Mouse (Mus musculus) MEL (cell line): ENCODE data around the gene Meiob. TPM values are rescaled to one million over a fixed set of nuclear protein-coding genes. Genes with fewer than 3 reads are reported as not detected.

Source experiments
- DNase-seq: peaks from one replicate; pipeline ENCODE4 v3.0.0; 2011; ENCODE audit warnings: low read depth, low spot score
- H3K27ac ChIP-seq: 2 replicates; pipeline ENCODE4 v1.5.1; 2012; ENCODE audit warnings: low read depth, mild to moderate bottlenecking, control low read depth, low read length, moderate library complexity; ENCODE audit not compliant: control insufficient read depth
- H3K27me3 ChIP-seq, 2 experiments: fragments of 150-350 bp in 1 of 2; sonication (generic) in 1 of 2; 2 replicates each; pipeline ENCODE4 v1.6.1; 2012; ENCODE audit warnings: low read length in 2 of 2, mild to moderate bottlenecking in 2 of 2, improper control_type of control experiment in 1 of 2, moderate library complexity in 1 of 2; ENCODE audit not compliant: insufficient read depth in 2 of 2, control insufficient read depth in 1 of 2
- H3K36me3 ChIP-seq, 2 experiments: 2 replicates each; pipeline ENCODE4 v1.6.1; 2012 to 2014; ENCODE audit warnings: low read length in 2 of 2, improper control_type of control experiment in 1 of 2, inconsistent platforms in 1 of 2, mild to moderate bottlenecking in 1 of 2; ENCODE audit not compliant: insufficient read depth in 2 of 2, control insufficient read depth in 1 of 2
- H3K4me1 ChIP-seq, 2 experiments: fragments of 150-350 bp in 1 of 2; sonication (generic) in 1 of 2; 2 replicates each; pipeline ENCODE4 v1.6.1; 2012; ENCODE audit warnings: low read length in 2 of 2, improper control_type of control experiment in 1 of 2, mild to moderate bottlenecking in 1 of 2; ENCODE audit not compliant: insufficient read depth in 2 of 2, control insufficient read depth in 1 of 2
- H3K4me3 ChIP-seq, 2 experiments: fragments of 150-350 bp in 1 of 2; sonication (generic) in 1 of 2; 2 replicates each; pipeline ENCODE4 v1.5.1; 2012; ENCODE audit warnings: low read depth in 2 of 2, low read length in 2 of 2, mild to moderate bottlenecking in 2 of 2, moderate library complexity in 2 of 2, control low read depth in 1 of 2, improper control_type of control experiment in 1 of 2; ENCODE audit not compliant: control insufficient read depth in 1 of 2, insufficient read depth in 1 of 2
- H3K79me2 ChIP-seq: 2 replicates; pipeline ENCODE4 v1.6.1; 2012; ENCODE audit warnings: mild to moderate bottlenecking, low read length, moderate library complexity; ENCODE audit not compliant: control insufficient read depth, poor library complexity, insufficient read depth
- H3K9ac ChIP-seq: 2 replicates; pipeline ENCODE4 v1.6.1; 2012; ENCODE audit warnings: low read depth, mild to moderate bottlenecking, control low read depth, low read length, moderate library complexity; ENCODE audit not compliant: control insufficient read depth, poor library complexity, severe bottlenecking
- H3K9me3 ChIP-seq: fragments of 150-350 bp; sonication (generic); replicated peaks from 2 replicates; pipeline ENCODE4 v1.6.1; 2012; ENCODE audit warnings: mild to moderate bottlenecking, low read length, improper control_type of control experiment, moderate library complexity; ENCODE audit not compliant: insufficient read depth
- BHLHE40 ChIP-seq: IDR thresholded peaks from 2 replicates; pipeline ENCODE4 v1.6.1; 2012; ENCODE audit warnings: low read depth, mild to moderate bottlenecking, inconsistent platforms, low read length, improper control_type of control experiment, borderline replicate concordance
- CHD1 ChIP-seq: IDR thresholded peaks from 2 replicates; pipeline ENCODE4 v1.6.1; 2012; ENCODE audit warnings: low read depth, mild to moderate bottlenecking, inconsistent platforms, low read length, improper control_type of control experiment
- CHD2 ChIP-seq: IDR thresholded peaks from 2 replicates; pipeline ENCODE4 v1.6.1; 2011; ENCODE audit warnings: low read length, improper control_type of control experiment
- CTCF ChIP-seq, 3 experiments: IDR thresholded peaks in 2 of 3; conservative IDR thresholded peaks in 1 of 3; 2 replicates each; pipeline ENCODE4 v1.5.1; 2011 to 2012; ENCODE audit warnings: low read length in 3 of 3, low read depth in 2 of 3, mild to moderate bottlenecking in 2 of 3, improper control_type of control experiment in 1 of 3, inconsistent platforms in 1 of 3, mixed read lengths in 1 of 3, moderate library complexity in 1 of 3; ENCODE audit not compliant: control insufficient read depth in 1 of 3, insufficient read depth in 1 of 3, poor library complexity in 1 of 3, severe bottlenecking in 1 of 3
- ELF1 ChIP-seq: IDR thresholded peaks from 2 replicates; pipeline ENCODE4 v1.6.1; 2014; ENCODE audit warnings: low read depth, mild to moderate bottlenecking, inconsistent platforms, low read length, improper control_type of control experiment, moderate library complexity
- EP300 ChIP-seq, 2 experiments: IDR thresholded peaks; 2 replicates each; pipeline ENCODE4 v1.6.1; 2011; ENCODE audit warnings: improper control_type of control experiment in 2 of 2, low read length in 2 of 2, low read depth in 1 of 2, mild to moderate bottlenecking in 1 of 2
- ETS1 ChIP-seq: IDR thresholded peaks from 2 replicates; pipeline ENCODE4 v1.6.1; 2012; ENCODE audit warnings: low read depth, mild to moderate bottlenecking, inconsistent platforms, low read length, improper control_type of control experiment, moderate library complexity
- GABPA ChIP-seq: IDR thresholded peaks from 2 replicates; pipeline ENCODE4 v1.6.1; 2012; ENCODE audit warnings: low read depth, mild to moderate bottlenecking, inconsistent platforms, low read length, improper control_type of control experiment, moderate library complexity
- GATA1 ChIP-seq: IDR thresholded peaks from 2 replicates; pipeline ENCODE4 v1.6.1; 2011; ENCODE audit warnings: low read depth, low read length, improper control_type of control experiment
- HCFC1 ChIP-seq: IDR thresholded peaks from 2 replicates; pipeline ENCODE4 v1.6.1; 2012; ENCODE audit warnings: low read depth, mild to moderate bottlenecking, inconsistent platforms, low read length, improper control_type of control experiment, moderate library complexity
- JUND ChIP-seq: IDR thresholded peaks from 2 replicates; pipeline ENCODE4 v1.6.1; 2011; ENCODE audit warnings: low read depth, mild to moderate bottlenecking, improper control_type of control experiment, low read length
- KAT2A ChIP-seq: conservative IDR thresholded peaks from 2 replicates; pipeline ENCODE4 v1.6.1; 2012; ENCODE audit warnings: low read depth, low read length, improper control_type of control experiment, inconsistent platforms
- MAFK ChIP-seq: IDR thresholded peaks from 2 replicates; pipeline ENCODE4 v1.6.1; 2011; ENCODE audit warnings: low read depth, mild to moderate bottlenecking, low read length, improper control_type of control experiment, borderline replicate concordance
- MAZ ChIP-seq: IDR thresholded peaks from 2 replicates; pipeline ENCODE4 v1.6.1; 2012; ENCODE audit warnings: low read depth, mild to moderate bottlenecking, inconsistent platforms, low read length, improper control_type of control experiment
- MXI1 ChIP-seq: IDR thresholded peaks from 2 replicates; pipeline ENCODE4 v1.6.1; 2011; ENCODE audit warnings: mild to moderate bottlenecking, low read depth, low read length, improper control_type of control experiment
- MYB ChIP-seq: IDR thresholded peaks from 2 replicates; pipeline ENCODE4 v1.6.1; 2011; ENCODE audit warnings: mild to moderate bottlenecking, low read depth, low read length, improper control_type of control experiment
- MYC ChIP-seq: IDR thresholded peaks from 2 replicates; pipeline ENCODE4 v1.6.1; 2011; ENCODE audit warnings: low read depth, mild to moderate bottlenecking, low read length, improper control_type of control experiment, moderate library complexity
- NRF1 ChIP-seq: IDR thresholded peaks from 2 replicates; pipeline ENCODE4 v1.6.1; 2014; ENCODE audit warnings: low read depth, mild to moderate bottlenecking, inconsistent platforms, low read length, improper control_type of control experiment, moderate library complexity; ENCODE audit not compliant: poor library complexity, insufficient read depth, severe bottlenecking
- POLR2A ChIP-seq, 2 experiments: IDR thresholded peaks; 2 replicates each; pipeline ENCODE4 v1.6.1; 2011 to 2012; ENCODE audit warnings: low read length in 2 of 2, mild to moderate bottlenecking in 2 of 2, control low read depth in 1 of 2, improper control_type of control experiment in 1 of 2, low read depth in 1 of 2, moderate library complexity in 1 of 2; ENCODE audit not compliant: control insufficient read depth in 1 of 2, insufficient read depth in 1 of 2, poor library complexity in 1 of 2
- POLR2AphosphoS2 ChIP-seq: IDR thresholded peaks from 2 replicates; pipeline ENCODE4 v1.6.1; 2011; ENCODE audit warnings: low read length, improper control_type of control experiment
- RAD21 ChIP-seq: IDR thresholded peaks from 2 replicates; pipeline ENCODE4 v1.6.1; 2011; ENCODE audit warnings: mild to moderate bottlenecking, low read depth, low read length, improper control_type of control experiment
- RCOR1 ChIP-seq: IDR thresholded peaks from 2 replicates; pipeline ENCODE4 v1.6.1; 2012; ENCODE audit warnings: low read depth, mild to moderate bottlenecking, inconsistent platforms, low read length, improper control_type of control experiment
- SIN3A ChIP-seq: IDR thresholded peaks from 2 replicates; pipeline ENCODE4 v1.6.1; 2012; ENCODE audit warnings: low read length, improper control_type of control experiment, inconsistent platforms
- TAL1 ChIP-seq: IDR thresholded peaks from 2 replicates; pipeline ENCODE4 v1.6.1; 2012; ENCODE audit warnings: mild to moderate bottlenecking, inconsistent platforms, low read length, moderate library complexity, mixed read lengths
- TBP ChIP-seq: IDR thresholded peaks from 2 replicates; pipeline ENCODE4 v1.8.0; 2011; ENCODE audit warnings: low read depth, low read length, improper control_type of control experiment
- USF2 ChIP-seq, 2 experiments: IDR thresholded peaks; 2 replicates each; pipeline ENCODE4 v1.6.1; 2011 to 2012; ENCODE audit warnings: improper control_type of control experiment in 2 of 2, low read length in 2 of 2, borderline replicate concordance in 1 of 2, inconsistent platforms in 1 of 2, low read depth in 1 of 2, mild to moderate bottlenecking in 1 of 2; ENCODE audit not compliant: insufficient read depth in 1 of 2
- ZC3H11A ChIP-seq: IDR thresholded peaks from 2 replicates; pipeline ENCODE4 v1.6.1; 2012; ENCODE audit warnings: low read depth, mild to moderate bottlenecking, inconsistent platforms, low read length, improper control_type of control experiment
- ZKSCAN1 ChIP-seq: IDR thresholded peaks from 2 replicates; pipeline ENCODE4 v1.6.1; 2012; ENCODE audit warnings: low read depth, mild to moderate bottlenecking, inconsistent platforms, low read length, improper control_type of control experiment, moderate library complexity
- ZMIZ1 ChIP-seq: IDR thresholded peaks from 2 replicates; pipeline ENCODE4 v1.6.1; 2012; ENCODE audit warnings: low read depth, mild to moderate bottlenecking, inconsistent platforms, low read length, improper control_type of control experiment, moderate library complexity
- ZNF384 ChIP-seq: IDR thresholded peaks from 2 replicates; pipeline ENCODE4 v1.6.1; 2012; ENCODE audit warnings: low read depth, mild to moderate bottlenecking, inconsistent platforms, low read length, improper control_type of control experiment
- polyA plus RNA-seq, 2 experiments: library from polyadenylated mRNA; stranded (reverse) in 1 of 2; unstranded in 1 of 2; fragments of >175 nt in 1 of 2; fragments of >200 nt in 1 of 2; gene quantifications; 2 replicates each; pipeline versions ENCODE4 v1.2.1 to v1.2.4; 2012; ENCODE audit warnings: low replicate concordance in 2 of 2, low read depth in 1 of 2; ENCODE audit not compliant: insufficient read length in 2 of 2, insufficient read depth in 1 of 2, missing spikeins in 1 of 2
- total RNA-seq: library from RNA; depleted of rRNA; stranded (reverse); fragments of 300-350 nt; gene quantifications from 2 replicates; pipeline ENCODE4 v1.2.3, GENCODE M21; 2012

The Meiob gene
- total and polyA plus RNA-seq, 3 experiments: 0.11 to 0.15 TPM; not detected in 1

DNA sequence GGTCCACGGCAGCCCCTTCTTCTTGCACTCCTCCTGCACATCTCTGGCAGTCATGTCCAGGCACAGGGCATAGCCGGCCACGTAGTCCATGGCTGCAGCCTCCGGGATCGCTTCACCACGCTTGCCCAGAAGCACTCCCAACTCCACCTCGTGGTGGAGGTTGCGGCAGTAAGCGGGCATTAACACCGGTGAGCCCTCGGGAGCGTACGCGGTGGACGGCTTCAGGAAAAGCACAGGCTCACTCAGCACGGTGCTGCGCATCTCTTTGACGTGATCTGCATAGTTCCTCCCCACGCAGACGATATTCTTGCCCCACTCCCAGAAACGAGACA is 45.6 kb downstream of the Meiob start (continued):
- TF ChIP-seq POLR2A (IDR thresholded peaks at IDR 0.05; ENCODE audit: control insufficient read depth in 1 of 2, insufficient read depth in 1 of 2, low read depth in 1 of 2, low read length in 2 of 2, poor library complexity in 1 of 2): no peak; a peak in 1 of 4 replicates
- TF ChIP-seq TBP: no peak
- no peak for TF ChIP-seq RAD21
- peak; percentile 50; the same call in 1 of the 2 replicates for TF ChIP-seq NRF1
- no peak for TF ChIP-seq ELF1
- TF ChIP-seq MYB: no peak
- TF ChIP-seq ZC3H11A: no peak
- TF ChIP-seq CHD1: 0 out of 2 replicates have a peak, but pooled peaks have one; percentile 53
- no peak for TF ChIP-seq RCOR1
- TF ChIP-seq USF2 (IDR thresholded peaks at IDR 0.05; ENCODE audit: borderline replicate concordance in 1 of 2, insufficient read depth in 1 of 2, low read depth in 1 of 2, low read length in 2 of 2): no peak
- peak; percentile 72; the same call in 1 of the 2 replicates for TF ChIP-seq HCFC1
- TF ChIP-seq MYC: peak; percentile 89
- TF ChIP-seq CTCF (IDR thresholded peaks at IDR 0.05 in 2 of 3, conservative IDR thresholded peaks at IDR 0.05 in 1 of 3; ENCODE audit: control insufficient read depth in 1 of 3, insufficient read depth in 1 of 3, low read depth in 2 of 3, low read length in 3 of 3, poor library complexity in 1 of 3, severe bottlenecking in 1 of 3): 0 out of 6 replicates have a peak, but pooled peaks of 1 of the 3 experiments have one; percentile 11
- TF ChIP-seq EP300 (IDR thresholded peaks at IDR 0.05; ENCODE audit: low read depth in 1 of 2, low read length in 2 of 2): no peak
- peak; percentile 81 for TF ChIP-seq MXI1
- TF ChIP-seq MAZ: 0 out of 2 replicates have a peak, but pooled peaks have one; percentile 67
- 0 out of 2 replicates have a peak, but pooled peaks have one; percentile 52 for TF ChIP-seq ZMIZ1
- TF ChIP-seq POLR2AphosphoS2: no peak
- no peak for TF ChIP-seq TAL1
- TF ChIP-seq BHLHE40: 0 out of 2 replicates have a peak, but pooled peaks have one; percentile 41

DNA sequence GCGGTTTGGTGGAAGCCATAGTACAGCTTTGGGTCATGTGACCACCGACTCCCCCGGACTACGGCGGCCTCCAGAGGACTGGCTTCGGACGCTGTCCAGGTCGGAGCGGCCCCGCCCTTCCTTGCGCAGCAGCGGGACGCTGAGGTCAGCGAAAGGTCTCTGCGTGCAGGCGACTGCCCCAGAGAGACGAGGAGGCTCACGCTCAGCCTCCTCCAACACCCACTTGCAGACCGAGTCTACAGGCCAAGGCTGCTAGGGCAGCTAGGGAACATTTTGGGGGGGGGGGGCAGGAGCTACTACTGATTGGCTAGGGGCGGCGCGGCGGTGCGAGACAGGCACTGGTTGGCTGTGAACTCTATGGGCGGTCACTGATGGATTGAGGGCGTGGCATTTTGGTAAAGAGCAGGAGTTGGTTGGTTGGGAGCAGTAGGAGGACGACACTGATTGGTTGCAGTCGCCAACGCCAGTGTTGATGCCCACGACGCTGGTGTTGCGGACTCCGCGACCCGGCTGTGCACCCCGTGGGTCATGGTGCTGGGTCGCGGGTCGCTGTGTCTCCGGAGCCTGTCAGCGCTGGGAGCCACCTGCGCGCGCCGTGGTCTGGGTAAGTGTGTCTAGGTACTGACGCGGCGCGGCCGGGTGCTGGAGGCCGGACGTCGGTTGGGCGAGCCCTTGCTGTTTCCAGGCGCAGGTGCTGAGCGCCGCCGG is 46.1 kb downstream of the Meiob start, which contains the start of gene Fahd1:
Gene Fahd1 (minus strand): TSS at position 300 of the 708 bp plus-strand sequence.
- H3K4me3 ChIP-seq: peak within 1 kb of the TSS; percentile 84 to 88
- peak within 1 kb of the TSS; percentile 63 for H3K27ac ChIP-seq
- H3K79me2 ChIP-seq: peaks cover 3% of the 10 kb centered on the region; the same call in 1 of the 2 replicates
- peak; percentile 99 for DNase-seq
- peak within 1 kb of the TSS; percentile 78 for H3K9ac ChIP-seq
- H3K36me3 ChIP-seq: peaks cover 0 to 13% of the 10 kb centered on the region in 2 experiments; a peak in 2 of 4 replicates
- peaks cover 0 to 15% of the 10 kb centered on the region in 2 experiments; a peak in 2 of 4 replicates for H3K4me1 ChIP-seq
- no peaks in the 10 kb centered on the region for H3K9me3 ChIP-seq
- H3K27me3 ChIP-seq: no peaks in the 10 kb centered on the region
- TF ChIP-seq RCOR1 (no peak), RAD21 (no peak), MAFK (no peak), CTCF (IDR thresholded peaks at IDR 0.05 in 2 of 3, conservative IDR thresholded peaks at IDR 0.05 in 1 of 3; ENCODE audit: control insufficient read depth in 1 of 3, insufficient read depth in 1 of 3, low read depth in 2 of 3, low read length in 3 of 3, poor library complexity in 1 of 3, severe bottlenecking in 1 of 3) (no peak), CHD2 (no peak), ZMIZ1 (peak; percentile 62; the same call in 1 of the 2 replicates), NRF1 (no peak), MYC (0 out of 2 replicates have a peak, but pooled peaks have one; percentile 4), GATA1 (no peak), KAT2A (no peak; the same call in 1 of the 2 replicates), POLR2A (IDR thresholded peaks at IDR 0.05; ENCODE audit: control insufficient read depth in 1 of 2, insufficient read depth in 1 of 2, low read depth in 1 of 2, low read length in 2 of 2, poor library complexity in 1 of 2) (peak; percentile 81 to 91), ZC3H11A (no peak), GABPA (no peak), SIN3A (peak; percentile 73), BHLHE40 (no peak; the same call in 1 of the 2 replicates), USF2 (IDR thresholded peaks at IDR 0.05; ENCODE audit: borderline replicate concordance in 1 of 2, insufficient read depth in 1 of 2, low read depth in 1 of 2, low read length in 2 of 2) (peak in 1 of 2 experiments; percentile 76; a peak in 3 of 4 replicates), MXI1 (peak; percentile 66), JUND (no peak), ZNF384 (no peak), ZKSCAN1 (no peak), ETS1 (no peak), HCFC1 (peak; percentile 52; the same call in 1 of the 2 replicates)
